Mouse (Mus musculus) bone marrow, adult 2 months (tissue): ENCODE results near the gene Slc15a5. TPM values are rescaled to one million over a fixed set of nuclear protein-coding genes. Genes with fewer than 3 reads are reported as not detected.

ENCODE experiments used
- H3K27ac ChIP-seq: fragments of 200-500 bp; 2 replicates; pipeline ENCODE4 v1.5.1; 2012; ENCODE audit warnings: low read depth, mild to moderate bottlenecking, control low read depth, inconsistent platforms, low read length; ENCODE audit not compliant: control insufficient read depth, poor library complexity, insufficient read depth
- H3K4me1 ChIP-seq: fragments of 200-500 bp; 2 replicates; pipeline ENCODE4 v1.6.1; 2011; ENCODE audit warnings: low read length; ENCODE audit not compliant: control insufficient read depth, insufficient read depth
- H3K4me3 ChIP-seq: fragments of 200-500 bp; replicated peaks from 2 replicates; pipeline ENCODE3; 2011; ENCODE audit warnings: mild to moderate bottlenecking, low read depth, low read length, control low read depth; ENCODE audit not compliant: control insufficient read depth
- CTCF ChIP-seq: fragments of 200-500 bp; IDR thresholded peaks from 2 replicates; pipeline ENCODE4 v1.5.1; 2011; ENCODE audit warnings: low read length, control low read depth; ENCODE audit not compliant: control insufficient read depth, insufficient read depth
- POLR2A ChIP-seq: fragments of 200-500 bp; IDR thresholded peaks from 2 replicates; pipeline ENCODE4 v1.6.1; 2011; ENCODE audit warnings: low read depth, mild to moderate bottlenecking, control low read depth, low read length, borderline replicate concordance; ENCODE audit not compliant: control insufficient read depth
- WGBS: fragments of 180-500 bp; shearing (Covaris S2); methylation state at CpG from one replicate; pipeline ENCODE4 v1.1.7; 2018; 5-methylcytosine and 5-hydroxymethylcytosine counted together
- polyA plus RNA-seq: library from polyadenylated mRNA; stranded (reverse); fragments of >200 nt; gene quantifications from 2 replicates; pipeline ENCODE4 v1.2.4, GENCODE M21; 2011; ENCODE audit warnings: low replicate concordance; ENCODE audit not compliant: missing spikeins, insufficient read depth, insufficient read length

The Slc15a5 gene
- not detected in 2 replicates for polyA plus RNA-seq

- 84% methylated on average over 4 of the region's 4 CpGs for WGBS
- no peaks in the 10 kb centered on the region; the same call in 1 of the 2 replicates for H3K4me1 ChIP-seq
Measured at GRCm38 (mm10) chr6:138079816-138080215, at the start of gene Slc15a5. Gene Slc15a5, minus strand, starts transcription at chr6:138079916.

DNA sequence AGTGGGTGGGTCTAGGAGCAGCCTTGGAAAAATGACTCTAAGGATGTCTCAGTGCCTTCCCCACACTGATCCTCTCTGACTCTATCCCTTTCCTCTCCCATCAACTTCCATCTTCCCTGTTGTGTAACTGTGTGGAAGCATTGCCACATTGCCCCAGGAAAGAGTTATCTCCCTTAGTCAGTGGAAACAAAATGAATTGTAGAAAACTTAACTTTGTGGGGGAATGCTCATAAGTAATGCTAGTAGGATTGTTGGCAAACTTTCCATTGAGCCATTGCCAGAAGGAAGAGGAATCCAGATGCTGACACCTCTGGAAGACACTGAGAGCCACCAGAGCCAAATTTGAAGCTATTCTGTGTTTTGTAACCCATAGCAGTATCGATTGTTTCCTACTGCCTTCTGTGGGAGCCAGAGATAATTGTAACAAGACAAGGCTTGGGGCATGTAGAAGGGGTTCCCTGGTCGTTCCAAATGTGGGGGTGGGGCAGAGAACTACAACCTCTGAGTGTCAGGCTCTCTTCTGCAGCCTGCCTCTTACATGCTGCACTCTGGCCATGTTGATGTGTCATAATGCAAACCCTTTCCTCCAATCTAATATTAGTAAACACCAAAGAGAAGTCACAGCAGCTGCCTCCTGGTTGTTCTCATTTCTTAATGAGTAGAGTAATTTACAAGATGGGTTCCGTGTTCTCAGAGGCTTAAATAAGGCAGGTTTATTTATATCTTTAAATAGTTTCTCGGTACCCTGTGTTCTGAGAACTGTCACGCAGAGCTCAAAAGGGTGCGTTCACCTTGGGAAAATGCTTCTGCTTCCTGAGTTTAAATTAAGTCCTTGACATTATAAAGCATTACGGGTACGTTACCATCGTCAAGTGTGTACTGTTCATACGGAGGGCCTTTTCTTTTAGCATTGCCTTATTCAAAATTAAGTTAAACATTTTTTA lies 48.9 kb upstream of the Slc15a5 start:
- TF ChIP-seq POLR2A (no peak), CTCF (no peak)
- 50% methylated on average over 10 of the region's 10 CpGs for WGBS
- Histone ChIP-seq H3K27ac (no peak overlapping the region), H3K4me1 (no peaks in the 10 kb centered on the region), H3K4me3 (no peak overlapping the region)

More at GRCm38 (mm10) chr6:138079816-138080215, at the start of gene Slc15a5:
- TF ChIP-seq CTCF (no peak), POLR2A (no peak)
- Histone ChIP-seq H3K27ac (no peak within 1 kb of the TSS), H3K4me3 (no peak within 1 kb of the TSS)

DNA sequence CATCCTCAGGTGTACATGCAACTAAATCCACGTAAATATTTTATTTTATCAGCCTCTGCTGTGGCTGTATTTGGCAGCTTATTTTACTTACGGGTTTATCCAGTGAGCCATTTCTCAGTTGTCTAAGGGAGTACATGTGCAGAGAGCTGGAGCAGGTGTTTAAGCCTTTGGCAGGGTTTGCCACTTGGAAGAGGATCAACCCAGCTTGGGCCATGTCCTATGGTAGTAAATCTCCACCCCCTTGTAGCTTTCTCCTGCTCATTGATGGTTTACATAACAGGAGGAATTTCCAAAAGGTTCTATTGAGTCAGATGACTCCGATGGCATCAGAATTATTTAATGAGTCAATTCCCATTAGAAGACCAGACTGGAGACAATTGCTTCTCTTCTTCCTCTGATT lies 37.8 kb upstream of the Slc15a5 start:
- no peaks in the 10 kb centered on the region for H3K4me1 ChIP-seq
- no peak overlapping the region for H3K27ac ChIP-seq
- TF ChIP-seq POLR2A, result no peak
- no peak for TF ChIP-seq CTCF
- H3K4me3 ChIP-seq, result no peak overlapping the region
- 70% methylated on average over 3 of the region's 3 CpGs for WGBS

- Histone ChIP-seq H3K4me1 (no peaks in the 10 kb centered on the region; the same call in 1 of the 2 replicates), H3K4me3 (no peak overlapping the region), H3K27ac (no peak overlapping the region)
- TF ChIP-seq CTCF (no peak), POLR2A (no peak)
Measured at GRCm38 (mm10) chr6:138104559-138104958, 24.8 kb upstream of the Slc15a5 start.

DNA sequence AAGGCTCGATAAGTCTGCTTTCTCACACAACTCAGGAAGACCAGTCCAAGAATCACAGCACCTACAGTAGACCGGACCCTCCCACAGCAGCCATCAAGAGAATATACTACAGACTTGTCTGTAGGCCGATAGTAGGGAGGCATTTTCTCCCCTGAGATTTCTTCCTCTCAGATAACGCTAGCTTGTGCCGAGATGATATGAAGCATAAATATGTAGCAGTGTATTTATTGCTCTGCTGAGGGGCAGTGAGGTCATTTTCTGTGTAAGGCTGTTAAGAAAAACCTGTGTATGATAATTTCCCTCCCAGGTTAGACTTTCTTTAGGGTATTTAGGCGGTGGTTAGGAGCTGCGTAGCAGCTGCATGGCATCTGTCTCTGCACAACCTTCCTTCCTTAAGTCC lies 23.2 kb upstream of the Slc15a5 start:
- H3K4me1 ChIP-seq, result no peaks in the 10 kb centered on the region; the same call in 1 of the 2 replicates
- H3K27ac ChIP-seq, result no peak overlapping the region
- no peak for TF ChIP-seq CTCF
- WGBS, result 82% methylated on average over 7 of the region's 7 CpGs
- H3K4me3 ChIP-seq, result no peak overlapping the region

GRCm38 (mm10) chr6:138101843-138102242 lies 22.1 kb upstream of the Slc15a5 start:
- no peak overlapping the region for H3K4me3 ChIP-seq
- no peak for TF ChIP-seq POLR2A
- no peak for TF ChIP-seq CTCF
- H3K4me1 ChIP-seq, result no peaks in the 10 kb centered on the region; the same call in 1 of the 2 replicates
- 79% methylated on average over 4 of the region's 4 CpGs for WGBS
- no peak overlapping the region for H3K27ac ChIP-seq

GRCm38 (mm10) chr6:138099646-138100045 lies 19.9 kb upstream of the Slc15a5 start:
- H3K4me3 ChIP-seq, result no peak overlapping the region
- no peaks in the 10 kb centered on the region; the same call in 1 of the 2 replicates for H3K4me1 ChIP-seq
- no peak overlapping the region for H3K27ac ChIP-seq
- TF ChIP-seq CTCF, result no peak
- no peak for TF ChIP-seq POLR2A
- WGBS, result 69% methylated on average over 3 of the region's 3 CpGs

- Histone ChIP-seq H3K27ac (no peak overlapping the region), H3K4me3 (no peak overlapping the region), H3K4me1 (no peaks in the 10 kb centered on the region; the same call in 1 of the 2 replicates)
- TF ChIP-seq CTCF (no peak), POLR2A (no peak)
- 37% methylated on average over 3 of the region's 3 CpGs for WGBS
Measured at GRCm38 (mm10) chr6:138095060-138095459, 15.3 kb upstream of the Slc15a5 start.

DNA sequence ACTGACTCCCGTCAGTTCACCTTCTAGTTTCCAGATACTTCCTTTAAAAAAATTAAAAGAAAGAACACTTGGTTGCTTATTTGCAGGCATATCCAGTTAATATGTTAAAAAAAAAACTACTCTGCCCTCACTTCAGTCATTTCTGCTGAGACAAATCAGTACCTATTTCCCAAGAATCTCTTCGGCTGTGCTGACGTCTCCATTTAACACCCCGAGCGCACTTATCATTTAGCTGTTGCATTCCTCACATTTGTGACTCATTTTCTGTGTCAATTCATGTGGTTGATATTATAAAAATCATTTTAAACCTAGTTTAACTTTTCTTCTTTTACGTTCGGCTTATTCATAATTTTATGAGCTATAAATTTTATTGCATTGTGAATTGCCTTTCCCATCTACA lies 12.7 kb upstream of the Slc15a5 start:
- no peaks in the 10 kb centered on the region; the same call in 1 of the 2 replicates for H3K4me1 ChIP-seq
- TF ChIP-seq CTCF, result no peak
- no peak for TF ChIP-seq POLR2A
- WGBS, result 85% methylated on average over 7 of the region's 7 CpGs
- H3K4me3 ChIP-seq, result no peak overlapping the region
- no peak overlapping the region for H3K27ac ChIP-seq
